ENCODE assay signal across 24 mouse cellular contexts in genomic region chr1:43374946-43375345, GRCm38 (mm10).
DNase-seq lines count a peak whose midpoint lies in the region; ATAC-seq lines count a peak whose summit lies in the region.
"Had no signal": no experiment of that assay in that cellular context is flagged by ENCODE, and none has a peak within 500 bp of the region (broad histone marks: within the 10 kb centered on the region; RNA-seq: fewer than 3 reads in every experiment).

No protein-coding gene starts in this region.

- no peak overlapping the region for H3K4me2 ChIP-seq in hindbrain, embryonic 12.5 days (replicated peaks)
- H3K4me2 ChIP-seq: embryonic facial prominence, embryonic 13.5 days; forebrain, embryonic 12.5 days; limb, embryonic 13.5 days; liver, embryonic 13.5 days; lung, embryonic 14.5 days; midbrain, embryonic 11.5 days; neural tube, embryonic 15.5 days had no signal

- H3K9me3 ChIP-seq in hindbrain, embryonic 12.5 days (replicated peaks): no peaks in the 10 kb centered on the region
- H3K9me3 ChIP-seq: embryonic facial prominence, embryonic 13.5 days; forebrain, embryonic 12.5 days; limb, embryonic 13.5 days; liver, embryonic 13.5 days; neural tube, embryonic 15.5 days had no signal

- DNase-seq in CD4-positive, CD25-positive, alpha-beta regulatory T cell, adult 2 months (ENCODE audit: low read depth, low spot score): peak; percentile 3
- DNase-seq in A20 (ENCODE audit: low read depth, low spot score): peak; percentile 83
- DNase-seq in T-cell, adult 2 months (ENCODE audit: low spot score): peak; percentile 8
- peak; percentile 29 for DNase-seq in naive thymus-derived CD4-positive, alpha-beta T cell, adult 2 months (ENCODE audit: low read depth)
- no peak for DNase-seq in layer of hippocampus, postnatal 14 days (ENCODE audit: low spot score in 2 of 2)
- DNase-seq: adrenal gland, postnatal 10 days; cerebellum, adult 18-20 months; cerebellum, postnatal 25 days; embryo, embryonic 11 days; heart, postnatal 4 days; kidney, postnatal 36 days; liver, embryonic 13.5 days; lung, embryonic 14.5 days had no signal

- no peak overlapping the region for H3K27ac ChIP-seq in hindbrain, embryonic 12.5 days
- H3K27ac ChIP-seq: embryonic facial prominence, embryonic 13.5 days; forebrain, embryonic 12.5 days; limb, embryonic 13.5 days; liver, embryonic 13.5 days; neural tube, embryonic 15.5 days had no signal

- no peak for ATAC-seq in CD4-positive, CD25-positive, alpha-beta regulatory T cell, adult 4 months
- no peak for ATAC-seq in hindbrain, embryonic 12.5 days (ENCODE audit: low FRiP score)
- no peak for ATAC-seq in activated CD4-positive, CD25-positive, alpha-beta regulatory T cell, adult 4 months
- ATAC-seq: hindbrain, embryonic 16.5 days; intestine, postnatal 0 days had no signal

- no peak overlapping the region for H3K9ac ChIP-seq in hindbrain, embryonic 12.5 days
- H3K9ac ChIP-seq: embryonic facial prominence, embryonic 13.5 days; forebrain, embryonic 12.5 days; limb, embryonic 13.5 days; liver, embryonic 13.5 days; lung, embryonic 14.5 days; neural tube, embryonic 15.5 days had no signal

- H3K36me3 ChIP-seq in hindbrain, embryonic 12.5 days: no peaks in the 10 kb centered on the region
- H3K36me3 ChIP-seq: embryonic facial prominence, embryonic 13.5 days; forebrain, embryonic 12.5 days; limb, embryonic 13.5 days; liver, embryonic 13.5 days; neural tube, embryonic 15.5 days had no signal

- H3K27me3 ChIP-seq in hindbrain, embryonic 12.5 days: no peaks in the 10 kb centered on the region
- H3K27me3 ChIP-seq: embryonic facial prominence, embryonic 13.5 days; forebrain, embryonic 12.5 days; limb, embryonic 13.5 days; liver, embryonic 13.5 days; neural tube, embryonic 15.5 days had no signal

- no peak overlapping the region for H3K4me3 ChIP-seq in hindbrain, embryonic 12.5 days
- H3K4me3 ChIP-seq: embryonic facial prominence, embryonic 13.5 days; erythroblast, embryonic 14.5 days; forebrain, embryonic 12.5 days; limb, embryonic 13.5 days; liver, embryonic 13.5 days; neural tube, embryonic 15.5 days had no signal

- 45% methylated on average over 5 of the region's 5 CpGs for WGBS in hindbrain, embryonic 12.5 days

- H3K4me1 ChIP-seq in hindbrain, embryonic 12.5 days: no peaks in the 10 kb centered on the region
- H3K4me1 ChIP-seq: embryonic facial prominence, embryonic 13.5 days; forebrain, embryonic 12.5 days; limb, embryonic 13.5 days; neural tube, embryonic 15.5 days had no signal

Comparison
In these comparisons a context has a peak if more than half of its experiments do, and no peak if none do; other contexts are left out.
1. DNase-seq: peak in CD4-positive, CD25-positive, alpha-beta regulatory T cell, adult 2 months (single experiment), A20 (single experiment), T-cell, adult 2 months (single experiment) and naive thymus-derived CD4-positive, alpha-beta T cell, adult 2 months (single experiment); none in layer of hippocampus, postnatal 14 days (0 of 2).